In the genomic region with DNA sequence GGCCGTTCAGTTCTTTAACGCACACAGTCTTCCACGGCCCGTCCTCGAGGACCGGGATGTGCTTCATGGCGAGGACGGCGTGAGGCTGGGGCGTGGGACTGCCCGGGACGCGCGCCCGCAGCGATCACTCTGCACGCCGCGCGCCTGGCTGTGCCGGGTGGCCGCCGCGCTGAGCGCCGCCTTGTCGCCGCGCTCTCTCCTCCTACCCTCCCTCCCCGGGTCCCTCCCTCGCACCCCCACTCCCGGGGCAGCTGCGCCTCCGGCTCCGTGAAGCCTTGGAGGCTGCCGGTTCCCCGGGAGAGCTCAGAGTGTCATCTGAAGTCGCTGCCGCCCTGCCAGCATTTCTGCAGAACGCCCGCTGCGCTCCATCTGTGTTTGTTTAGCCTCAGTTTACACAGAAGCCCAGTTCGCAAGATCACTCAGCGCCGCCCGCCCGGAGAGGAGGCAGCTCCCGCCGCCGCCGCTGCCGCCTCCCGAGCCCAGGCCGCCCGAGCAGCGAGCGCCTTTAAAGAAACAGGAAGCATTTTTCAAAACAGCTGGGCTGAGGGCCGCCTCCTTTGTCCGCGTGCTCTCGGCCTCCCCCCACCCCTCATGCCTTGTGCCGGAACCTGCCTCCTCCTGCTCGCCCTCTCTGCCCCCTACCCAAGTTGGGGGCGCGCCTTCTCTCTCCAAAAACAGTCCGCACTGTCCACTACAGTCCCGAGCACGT, we compare ENCODE assay signal across 7 mouse cellular contexts. TPM values are rescaled to one million over a fixed set of nuclear protein-coding genes. Genes with fewer than 3 reads are reported as not detected.
A peak's percentile ranks its signal among the peaks of the same experiment; 100 is the strongest.
DNase-seq lines count a peak whose midpoint lies in the region; ATAC-seq and TF ChIP-seq lines count a peak whose summit lies in the region.

Atoh8 (minus strand) TSS at position 480 of the 709 bp plus-strand sequence.

- TF ChIP-seq EP300 in lung, postnatal 0 days (IDR thresholded peaks at IDR 0.05) = no peak

- TF ChIP-seq CTCF in brain, embryonic 14.5 days (IDR thresholded peaks at IDR 0.05; ENCODE audit: borderline replicate concordance, extremely low read depth, insufficient read depth, insufficient read length) = no peak
- no peak for TF ChIP-seq CTCF in lung, postnatal 0 days (IDR thresholded peaks at IDR 0.05)

- no peaks in the 10 kb centered on the region for H3K9me3 ChIP-seq in ES-E14 (ENCODE audit: control insufficient read depth, insufficient read depth, low read depth, low read length)
- no peaks in the 10 kb centered on the region for H3K9me3 ChIP-seq in forebrain, embryonic 14.5 days (replicated peaks; ENCODE audit: control insufficient read depth, low read length)
- H3K9me3 ChIP-seq in lung, postnatal 0 days (ENCODE audit: low read length) = no peaks in the 10 kb centered on the region

- WGBS in forebrain, embryonic 14.5 days = under 1% methylated on average over 64 of the region's 68 CpGs
- 1% methylated on average over 35 of the region's 68 CpGs for WGBS in lung, postnatal 0 days

- TF ChIP-seq POLR2A in brain, embryonic 14.5 days (IDR thresholded peaks at IDR 0.05; ENCODE audit: borderline replicate concordance, extremely low read depth, insufficient read depth, insufficient read length, poor library complexity, severe bottlenecking) = no peak

- peak; percentile 33 for DNase-seq in ES-E14 (ENCODE audit: low read depth, low spot score)
- peak; percentile 79 for DNase-seq in brain, embryonic 14.5 days (ENCODE audit: low read depth)
- peak; percentile 67 for DNase-seq in forebrain, embryonic 14.5 days (ENCODE audit: low spot score)
- peak; percentile 74 to 77 for DNase-seq in heart, postnatal 14 days
- DNase-seq in kidney, postnatal 4 days = peak; percentile 79 to 83
- DNase-seq in lung, postnatal 0 days (ENCODE audit: low spot score) = peak; percentile 77
- peak; percentile 73 for DNase-seq in ovary, postnatal 36 days (ENCODE audit: low spot score)

- peak within 1 kb of the TSS; percentile 7 for H3K9ac ChIP-seq in ES-E14 (ENCODE audit: insufficient read depth, low read depth, low read length, poor library complexity, severe bottlenecking)
- peak within 1 kb of the TSS; percentile 64 for H3K9ac ChIP-seq in forebrain, embryonic 14.5 days (ENCODE audit: low read length)
- peak within 1 kb of the TSS; percentile 63 for H3K9ac ChIP-seq in lung, postnatal 0 days (replicated peaks; ENCODE audit: low read depth)

- peak; percentile 61 for ATAC-seq in forebrain, embryonic 14.5 days
- ATAC-seq in lung, postnatal 0 days = peak; percentile 79

- in situ Hi-C loops in ES-E14 (cut with MboI; ENCODE audit: low sequenced_read_pairs in 2 of 2, unreplicated experiment in 2 of 2) = loop anchor here in 1 of 2 experiments (10.0 kb wide), 1 partner anchor 50 kb away; no protein-coding TSS in a partner anchor

- no peaks in the 10 kb centered on the region for H3K4me1 ChIP-seq in ES-E14 (ENCODE audit: control insufficient read depth in 2 of 2, insufficient read depth in 2 of 2, low read length in 2 of 2, poor library complexity in 1 of 2)
- peaks cover 9% of the 10 kb centered on the region for H3K4me1 ChIP-seq in forebrain, embryonic 14.5 days (ENCODE audit: control insufficient read depth, insufficient read depth, low read length)
- peaks cover 18% of the 10 kb centered on the region; the same call in 1 of the 2 replicates for H3K4me1 ChIP-seq in lung, postnatal 0 days (ENCODE audit: insufficient read depth, low read depth, low read length)

- H3K4me3 ChIP-seq in ES-E14 (ENCODE audit: insufficient read depth in 1 of 2, low read depth in 1 of 2, low read length in 2 of 2, poor library complexity in 1 of 2, severe bottlenecking in 1 of 2) = peak within 1 kb of the TSS; percentile 51 to 68
- peak within 1 kb of the TSS; percentile 50 for H3K4me3 ChIP-seq in forebrain, embryonic 14.5 days (ENCODE audit: low read depth, low read length)
- peak within 1 kb of the TSS; percentile 71 for H3K4me3 ChIP-seq in lung, postnatal 0 days (ENCODE audit: low read depth, low read length)

- H3K27ac ChIP-seq in ES-E14 (ENCODE audit: insufficient read depth, low read depth, low read length, poor library complexity, severe bottlenecking) = no peak within 1 kb of the TSS
- H3K27ac ChIP-seq in forebrain, embryonic 14.5 days (ENCODE audit: low read depth, low read length) = peak within 1 kb of the TSS; percentile 33; the same call in 1 of the 2 replicates
- H3K27ac ChIP-seq in lung, postnatal 0 days (ENCODE audit: low read length) = peak within 1 kb of the TSS; percentile 84

- no peaks in the 10 kb centered on the region for H3K36me3 ChIP-seq in ES-E14 (ENCODE audit: control insufficient read depth, insufficient read depth, low read length, poor library complexity, severe bottlenecking)
- H3K36me3 ChIP-seq in forebrain, embryonic 14.5 days (ENCODE audit: control insufficient read depth, insufficient read depth, low read length) = no peaks in the 10 kb centered on the region
- no peaks in the 10 kb centered on the region for H3K36me3 ChIP-seq in lung, postnatal 0 days (ENCODE audit: insufficient read depth, low read length)

- intact Hi-C loops in heart, postnatal 14 days (cut with DNase I) = loop anchor here (2.0 kb wide), 1 partner anchor 14 kb away; no protein-coding TSS in a partner anchor

- 0 out of 2 replicates have a peak, but pooled peaks cover 12% of the 10 kb centered on the region for H3K27me3 ChIP-seq in forebrain, embryonic 14.5 days (replicated peaks; ENCODE audit: control insufficient read depth, insufficient read depth, low read length)
- no peaks in the 10 kb centered on the region for H3K27me3 ChIP-seq in lung, postnatal 0 days (replicated peaks; ENCODE audit: insufficient read depth, low read length)

- H3K4me2 ChIP-seq in forebrain, embryonic 14.5 days (ENCODE audit: low read length) = peak within 1 kb of the TSS; percentile 99
- peak within 1 kb of the TSS; percentile 89 for H3K4me2 ChIP-seq in lung, postnatal 0 days (replicated peaks; ENCODE audit: low read depth, low read length)

TF ChIP-seq in ES-E14, 5 proteins besides CTCF, POLR2A, EP300 and RAD21:
- TF ChIP-seq MAFK (IDR thresholded peaks at IDR 0.05; ENCODE audit: insufficient read depth, low read depth, low read length) = no peak
- no peak for TF ChIP-seq ZC3H11A (IDR thresholded peaks at IDR 0.05; ENCODE audit: borderline replicate concordance, low read depth, low read length)
- TF ChIP-seq ZNF384 (IDR thresholded peaks at IDR 0.05; ENCODE audit: low read depth, low read length) = no peak
- TF ChIP-seq CHD2 (IDR thresholded peaks at IDR 0.05; ENCODE audit: low read depth, low read length) = no peak
- TF ChIP-seq HCFC1 (IDR thresholded peaks at IDR 0.05; ENCODE audit: borderline replicate concordance, insufficient read depth, low read length) = no peak

RNA-seq across cellular contexts. Expression of gene Atoh8, which starts in this region (rescaled TPM):
- total RNA-seq in ES-E14 (2012; rRNA removed) = 1.0 TPM in 1 of 2 replicates, not detected in the other
- 2.7 and 3.7 TPM in 2 replicates for polyA plus RNA-seq in brain, embryonic 14.5 days (2012; rRNA removed)
- polyA plus RNA-seq in forebrain, embryonic 14.5 days (2014; fragmentation: Nextera tagmentation; extraction: Ambion mirVana) = 2.2 and 2.5 TPM in 2 replicates
- total RNA-seq in heart, postnatal 14 days (2021) = 10 to 100 TPM; 10.1 to 11.3 TPM
- 17.3 and 20.6 TPM in 2 replicates for polyA plus RNA-seq in lung, postnatal 0 days (2015; fragmentation: Nextera tagmentation; extraction: Ambion mirVana)

Comparison
In these comparisons a context has a peak if more than half of its experiments do, and no peak if none do; other contexts are left out.
1. H3K9ac ChIP-seq: peak in every context shown above with its lines; median percentile 64 in forebrain, embryonic 14.5 days; 63 in lung, postnatal 0 days; 7 in ES-E14.